Mouse (Mus musculus) limb, embryonic 11.5 days (tissue): ENCODE measurements around the gene Usp5. TPM values are rescaled to one million over a fixed set of nuclear protein-coding genes. Genes with fewer than 3 reads are reported as not detected.
"Not testable (repeated sequence)": the region's sequence is repeated elsewhere in the genome, so short reads cannot be mapped to it uniquely, and the experiment has no call there.

ENCODE experiments used
- ATAC-seq: fragments of 200-750 bp; cut with Nextera tagmentation; 2 replicates; pipeline ENCODE4 v1.8.0; 2017; ENCODE audit warnings: low read depth; ENCODE audit not compliant: insufficient number of reproducible peaks, low FRiP score, low TSS enrichment
- DNase-seq: peaks from one replicate; pipeline ENCODE4 v3.0.0-alpha.2; 2015; ENCODE audit warnings: low spot score
- H3K27ac ChIP-seq: fragments of 300-500 bp; sonication (generic); replicated peaks from 2 replicates; pipeline ENCODE4 v1.5.1; 2014; ENCODE audit warnings: low read depth, mild to moderate bottlenecking, low read length
- H3K27me3 ChIP-seq: fragments of 300-500 bp; sonication (generic); 2 replicates; pipeline ENCODE4 v1.6.1; 2014; ENCODE audit warnings: mild to moderate bottlenecking, low read length, mixed read lengths; ENCODE audit not compliant: control insufficient read depth, insufficient read depth
- H3K36me3 ChIP-seq: fragments of 300-500 bp; sonication (generic); 2 replicates; pipeline ENCODE4 v1.6.1; 2014; ENCODE audit warnings: mild to moderate bottlenecking, low read length, moderate library complexity, mixed read lengths; ENCODE audit not compliant: control insufficient read depth, insufficient read depth
- H3K4me1 ChIP-seq: fragments of 300-500 bp; sonication (generic); 2 replicates; pipeline ENCODE4 v1.6.1; 2014; ENCODE audit warnings: low read length, mixed read lengths; ENCODE audit not compliant: control insufficient read depth, insufficient read depth
- H3K4me2 ChIP-seq: fragments of 300-500 bp; sonication (generic); 2 replicates; pipeline ENCODE4 v1.6.1; 2014; ENCODE audit warnings: low read depth, mild to moderate bottlenecking, moderate library complexity; ENCODE audit not compliant: severe bottlenecking
- H3K4me3 ChIP-seq: fragments of 300-500 bp; sonication (generic); 2 replicates; pipeline ENCODE4 v1.5.1; 2014; ENCODE audit warnings: low read depth, low read length
- H3K9ac ChIP-seq: fragments of 300-500 bp; sonication (generic); 2 replicates; pipeline ENCODE4 v1.6.1; 2014; ENCODE audit warnings: mild to moderate bottlenecking, low read length
- H3K9me3 ChIP-seq: fragments of 300-500 bp; sonication (generic); 2 replicates; pipeline ENCODE4 v1.6.1; 2016; ENCODE audit warnings: low read length; ENCODE audit not compliant: control insufficient read depth
- WGBS: fragments of 180-500 bp; shearing (Covaris S2); extraction: QIAGEN DNeasy Blood & Tissue Kit; methylation state at CpG from one replicate; pipeline ENCODE4 v1.1.7; 2014; 5-methylcytosine and 5-hydroxymethylcytosine counted together
- polyA plus RNA-seq: library from polyadenylated mRNA; unstranded; fragments of >200 nt; fragmentation: Nextera tagmentation; extraction: Ambion mirVana; gene quantifications from 2 replicates; pipeline ENCODE4 v1.2.1, GENCODE M21; 2014

Usp5 gene
- polyA plus RNA-seq, 1 experiment from 2014 or later = 152 TPM

GRCm38 (mm10) chr6:124831649-124832048 is 2.4 kb upstream of the Usp5 start:
- no peaks in the 10 kb centered on the region for H3K27me3 ChIP-seq
- H3K4me1 ChIP-seq = peaks cover 14% of the 10 kb centered on the region; the same call in 1 of the 2 replicates
- no peak overlapping the region for H3K4me2 ChIP-seq
- no peak for DNase-seq
- H3K4me3 ChIP-seq = no peak overlapping the region
- H3K9ac ChIP-seq = no peak overlapping the region
- no peaks in the 10 kb centered on the region for H3K9me3 ChIP-seq
- peaks cover 19% of the 10 kb centered on the region for H3K36me3 ChIP-seq
- 92% methylated on average over 8 of the region's 8 CpGs for WGBS
- H3K27ac ChIP-seq = no peak overlapping the region
- no peak for ATAC-seq

DNA sequence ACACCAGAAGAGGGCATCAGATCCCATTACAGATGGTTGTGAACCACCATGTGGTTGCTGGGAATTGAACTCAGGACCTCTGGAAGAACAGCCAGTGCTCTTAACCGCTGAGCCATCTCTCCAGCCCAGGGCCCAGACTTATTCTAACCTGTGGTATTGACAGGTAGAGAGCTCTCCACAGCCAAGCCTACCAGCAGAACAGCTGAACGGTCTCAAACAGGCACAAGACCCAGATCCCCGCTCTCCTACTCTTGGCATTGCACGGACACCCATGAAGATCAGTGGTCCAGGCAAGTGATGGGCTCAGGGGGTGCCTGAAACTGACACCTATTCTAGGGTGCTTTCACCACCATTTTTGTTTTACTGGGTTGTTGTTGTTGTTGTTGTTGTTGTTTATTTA is 1.9 kb upstream of the Usp5 start:
- peaks cover 14% of the 10 kb centered on the region; the same call in 1 of the 2 replicates for H3K4me1 ChIP-seq
- not testable (repeated sequence) for H3K9ac ChIP-seq

GRCm38 (mm10) chr6:124829799-124830700 is 766 bp upstream of the Usp5 start:
- Histone ChIP-seq H3K4me3 (peak overlapping the region; percentile 71), H3K27me3 (no peaks in the 10 kb centered on the region), H3K9me3 (no peaks in the 10 kb centered on the region), H3K27ac (peak overlapping the region; percentile 61; the same call in 1 of the 2 replicates), H3K4me2 (peak overlapping the region; percentile 61), H3K9ac (peak overlapping the region; percentile 68), H3K4me1 (peaks cover 6% of the 10 kb centered on the region; the same call in 1 of the 2 replicates), H3K36me3 (peaks cover 20% of the 10 kb centered on the region)
- DNase-seq = peak; percentile 92
- ATAC-seq = peak; percentile 85
- under 1% methylated on average over 38 of the region's 38 CpGs for WGBS

More for the DNA sequence above, 1.9 kb upstream of the Usp5 start:
- not testable (repeated sequence) for H3K9me3 ChIP-seq, DNase-seq, H3K27me3 ChIP-seq, ATAC-seq, H3K4me3 ChIP-seq, H3K27ac ChIP-seq
- Histone ChIP-seq H3K36me3 (peaks cover 19% of the 10 kb centered on the region), H3K4me2 (peak overlapping the region; percentile 61; the same call in 1 of the 2 replicates)
- 94% methylated on average over 4 of the region's 4 CpGs for WGBS

DNA sequence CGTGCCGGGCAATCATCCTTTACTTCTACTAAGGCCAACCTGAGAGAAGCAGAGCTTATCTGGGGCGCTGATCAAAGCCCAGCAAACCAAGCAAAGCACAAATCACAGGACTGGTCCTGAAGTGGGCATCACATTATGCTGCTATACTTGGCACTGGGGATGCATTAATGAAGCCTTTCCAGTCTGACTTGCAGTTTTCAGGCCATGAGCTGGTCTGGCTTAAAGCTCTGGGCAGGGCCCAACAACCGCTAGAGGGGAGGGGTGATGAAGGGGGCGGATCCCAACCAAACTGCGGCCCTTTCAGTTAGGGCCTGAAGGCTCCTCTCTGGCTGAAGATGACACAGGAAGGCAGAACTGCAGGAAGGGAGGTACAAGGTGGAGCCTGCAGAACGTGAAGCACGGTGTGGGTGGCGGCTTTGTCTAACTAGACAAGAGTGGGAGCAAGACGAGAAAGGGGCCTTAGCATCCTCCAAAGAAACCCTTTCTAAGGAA is 1.1 kb downstream of the Usp5 start:
- Histone ChIP-seq H3K27me3 (no peaks in the 10 kb centered on the region), H3K9ac (peak overlapping the region; percentile 49), H3K9me3 (no peaks in the 10 kb centered on the region), H3K27ac (no peak overlapping the region), H3K36me3 (peaks cover 21% of the 10 kb centered on the region; the same call in 1 of the 2 replicates), H3K4me1 (peaks cover 6% of the 10 kb centered on the region; the same call in 1 of the 2 replicates), H3K4me3 (peak overlapping the region; percentile 71), H3K4me2 (peak overlapping the region; percentile 80)
- WGBS = 24% methylated on average over 10 of the region's 10 CpGs
- no peak for ATAC-seq
- DNase-seq = no peak

DNA sequence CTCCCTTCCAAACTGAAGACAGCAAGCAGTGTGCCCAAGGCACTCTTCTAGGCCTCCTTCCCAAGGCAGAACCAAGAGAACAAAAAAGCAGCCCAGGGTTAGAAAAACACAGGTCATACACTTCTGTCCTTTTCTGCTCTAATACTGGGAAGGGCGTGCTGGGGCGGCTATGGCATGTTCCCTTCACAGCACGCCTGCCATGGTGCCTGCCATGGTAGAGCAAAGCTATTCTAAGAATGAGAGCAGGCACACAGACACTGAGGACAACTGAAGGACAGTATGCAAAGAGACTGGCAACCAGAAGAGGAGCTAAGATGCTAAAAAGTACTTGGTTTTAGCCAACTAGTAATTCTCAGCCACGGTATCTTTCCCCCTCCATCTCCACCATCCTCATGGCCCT is 7.2 kb downstream of the Usp5 start:
- over 99% methylated on average over 4 of the region's 4 CpGs for WGBS
- Histone ChIP-seq H3K9me3 (no peaks in the 10 kb centered on the region), H3K4me1 (no peaks in the 10 kb centered on the region), H3K27me3 (no peaks in the 10 kb centered on the region), H3K36me3 (peaks cover 55% of the 10 kb centered on the region), H3K9ac (no peak overlapping the region), H3K4me3 (no peak overlapping the region), H3K27ac (no peak overlapping the region), H3K4me2 (no peak overlapping the region)
- DNase-seq = no peak
- ATAC-seq = no peak

DNA sequence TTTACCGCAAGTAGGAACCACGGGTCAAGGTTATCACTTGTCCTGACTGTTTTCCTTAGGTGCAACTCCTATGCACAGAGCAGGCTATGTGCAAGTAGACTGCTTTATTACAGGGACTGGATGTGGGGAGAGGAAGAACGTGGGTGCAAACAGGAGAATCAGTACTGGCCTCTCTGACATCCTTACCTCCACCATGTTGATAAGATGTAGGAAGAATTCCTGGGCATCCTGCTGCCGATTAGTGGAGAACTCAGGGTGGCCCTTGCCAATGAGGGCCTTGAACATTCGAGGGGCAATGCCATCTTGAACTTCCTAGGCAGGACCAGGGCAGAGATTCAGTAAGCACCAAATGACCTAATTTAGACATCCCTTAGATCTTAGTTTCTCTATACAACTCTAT is 8.4 kb downstream of the Usp5 start:
- Histone ChIP-seq H3K36me3 (peaks cover 58% of the 10 kb centered on the region), H3K4me2 (no peak overlapping the region), H3K4me1 (no peaks in the 10 kb centered on the region), H3K9me3 (no peaks in the 10 kb centered on the region), H3K9ac (no peak overlapping the region), H3K27ac (no peak overlapping the region), H3K27me3 (no peaks in the 10 kb centered on the region), H3K4me3 (no peak overlapping the region)
- ATAC-seq (no peak), DNase-seq (no peak)
- WGBS = 91% methylated on average over 5 of the region's 5 CpGs

DNA sequence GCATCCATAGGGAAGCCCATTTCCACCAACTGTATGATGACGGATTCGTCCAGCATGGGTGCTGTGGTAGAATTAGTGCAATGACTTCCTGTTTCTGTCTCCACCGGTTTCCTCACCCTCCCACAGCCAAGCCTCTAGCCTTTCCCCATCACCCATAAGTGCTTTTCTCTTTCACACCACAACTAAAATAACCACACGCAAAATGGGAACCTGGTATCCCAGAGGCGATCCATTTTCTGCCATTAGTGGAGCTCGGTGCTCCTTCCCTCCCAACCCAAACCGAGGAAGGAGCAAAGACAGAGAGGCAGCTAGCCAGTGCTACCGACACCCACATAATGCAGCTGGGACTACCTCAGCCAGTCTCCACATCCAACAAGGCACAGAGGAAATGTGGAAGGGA is 11.3 kb downstream of the Usp5 start:
- Histone ChIP-seq H3K27ac (no peak overlapping the region), H3K9ac (no peak overlapping the region), H3K27me3 (no peaks in the 10 kb centered on the region), H3K4me3 (no peak overlapping the region), H3K4me1 (0 out of 2 replicates have a peak, but pooled peaks cover 8% of the 10 kb centered on the region), H3K4me2 (no peak overlapping the region), H3K36me3 (peaks cover 46% of the 10 kb centered on the region), H3K9me3 (no peaks in the 10 kb centered on the region)
- DNase-seq (no peak), ATAC-seq (no peak)
- 96% methylated on average over 8 of the region's 8 CpGs for WGBS

GRCm38 (mm10) chr6:124817563-124817962 is 11.7 kb downstream of the Usp5 start:
- no peak overlapping the region for H3K4me2 ChIP-seq
- no peak for DNase-seq
- no peak overlapping the region for H3K9ac ChIP-seq
- peaks cover 47% of the 10 kb centered on the region for H3K36me3 ChIP-seq
- 0 out of 2 replicates have a peak, but pooled peaks cover 8% of the 10 kb centered on the region for H3K4me1 ChIP-seq
- no peaks in the 10 kb centered on the region for H3K27me3 ChIP-seq
- no peak overlapping the region for H3K27ac ChIP-seq
- ATAC-seq = no peak
- WGBS = 98% methylated on average over 8 of the region's 8 CpGs
- no peak overlapping the region for H3K4me3 ChIP-seq
- no peaks in the 10 kb centered on the region for H3K9me3 ChIP-seq
